Mouse (Mus musculus) forebrain, embryonic 11.5 days (tissue): ENCODE measurements at regions not wholly inside any gene's neighbourhood (a gene's known extent, or its start where the extent isn't known, plus 50 kb on each side); places are given as distances from the start of the nearest gene placed in this dataset.
"Not testable (repeated sequence)": the region's sequence is repeated elsewhere in the genome, so short reads cannot be mapped to it uniquely, and the experiment has no call there.

Experiments used
- ATAC-seq: fragments of 200-750 bp; cut with Nextera tagmentation; replicated peaks from 2 replicates; pipeline ENCODE4 v1.8.0; 2017; ENCODE audit warnings: moderate TSS enrichment; ENCODE audit not compliant: low FRiP score
- DNase-seq: peaks from one replicate; pipeline ENCODE4 v3.0.0-alpha.2; 2017; ENCODE audit warnings: low spot score
- H3K27ac ChIP-seq: fragments of 300-500 bp; sonication (generic); 2 replicates; pipeline ENCODE4 v1.5.1; 2014; ENCODE audit warnings: low read depth, low read length
- H3K27me3 ChIP-seq: fragments of 300-500 bp; sonication (generic); 2 replicates; pipeline ENCODE4 v1.6.1; 2014; ENCODE audit warnings: mild to moderate bottlenecking, low read length, mixed read lengths; ENCODE audit not compliant: control insufficient read depth, insufficient read depth
- H3K36me3 ChIP-seq: fragments of 300-500 bp; sonication (generic); 2 replicates; pipeline ENCODE4 v1.6.1; 2014; ENCODE audit warnings: mild to moderate bottlenecking, low read length, moderate library complexity, mixed read lengths; ENCODE audit not compliant: control insufficient read depth, insufficient read depth
- H3K4me1 ChIP-seq: fragments of 300-500 bp; sonication (generic); replicated peaks from 2 replicates; pipeline ENCODE4 v1.6.1; 2014; ENCODE audit warnings: low read length, mixed read lengths; ENCODE audit not compliant: control insufficient read depth, insufficient read depth
- H3K4me2 ChIP-seq: fragments of 300-500 bp; sonication (generic); 2 replicates; pipeline ENCODE4 v1.6.1; 2014; ENCODE audit warnings: low read depth, mild to moderate bottlenecking, low read length, moderate library complexity, mixed read lengths; ENCODE audit not compliant: severe bottlenecking
- H3K4me3 ChIP-seq: fragments of 300-500 bp; sonication (generic); 2 replicates; pipeline ENCODE4 v1.5.1; 2014; ENCODE audit warnings: low read depth, low read length
- H3K9ac ChIP-seq: fragments of 300-500 bp; sonication (generic); 2 replicates; pipeline ENCODE4 v1.6.1; 2014; ENCODE audit warnings: low read length
- H3K9me3 ChIP-seq: fragments of 300-500 bp; sonication (generic); 2 replicates; pipeline ENCODE4 v1.6.1; 2016; ENCODE audit warnings: low read length, mixed read lengths; ENCODE audit not compliant: control insufficient read depth
- WGBS: fragments of 180-500 bp; shearing (Covaris S2); extraction: QIAGEN DNeasy Blood & Tissue Kit; methylation state at CpG from one replicate; pipeline ENCODE4 v1.1.7; 2014; 5-methylcytosine and 5-hydroxymethylcytosine counted together

DNA sequence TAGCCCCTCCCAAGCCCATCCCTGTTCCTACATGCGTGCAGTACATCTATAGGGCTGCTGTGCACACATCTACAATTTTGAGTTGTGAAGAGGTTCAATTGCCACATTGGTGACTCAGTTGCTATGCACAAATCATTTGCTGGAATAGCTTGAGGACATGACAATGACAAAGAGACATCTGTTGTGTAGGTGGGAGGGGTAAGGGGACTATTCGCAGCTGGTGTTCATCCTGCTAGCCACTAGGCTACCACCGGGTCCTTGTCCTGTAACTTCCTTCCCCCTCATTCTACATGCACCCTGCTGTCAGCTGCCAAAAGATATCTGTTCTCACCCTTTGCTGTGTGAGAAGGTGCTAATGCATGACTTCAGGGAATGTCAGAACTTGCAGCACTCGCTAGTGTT is 1117.7 kb upstream of the Arrdc3 start:
- Histone ChIP-seq H3K4me1 (no peaks in the 10 kb centered on the region), H3K27me3 (no peaks in the 10 kb centered on the region), H3K36me3 (no peaks in the 10 kb centered on the region), H3K4me3 (no peak overlapping the region), H3K4me2 (no peak overlapping the region), H3K9ac (no peak overlapping the region), H3K9me3 (no peaks in the 10 kb centered on the region), H3K27ac (no peak overlapping the region)
- peak; percentile 71 for ATAC-seq
- 27% methylated on average over 4 of the region's 4 CpGs for WGBS
- peak; percentile 45 for DNase-seq

DNA sequence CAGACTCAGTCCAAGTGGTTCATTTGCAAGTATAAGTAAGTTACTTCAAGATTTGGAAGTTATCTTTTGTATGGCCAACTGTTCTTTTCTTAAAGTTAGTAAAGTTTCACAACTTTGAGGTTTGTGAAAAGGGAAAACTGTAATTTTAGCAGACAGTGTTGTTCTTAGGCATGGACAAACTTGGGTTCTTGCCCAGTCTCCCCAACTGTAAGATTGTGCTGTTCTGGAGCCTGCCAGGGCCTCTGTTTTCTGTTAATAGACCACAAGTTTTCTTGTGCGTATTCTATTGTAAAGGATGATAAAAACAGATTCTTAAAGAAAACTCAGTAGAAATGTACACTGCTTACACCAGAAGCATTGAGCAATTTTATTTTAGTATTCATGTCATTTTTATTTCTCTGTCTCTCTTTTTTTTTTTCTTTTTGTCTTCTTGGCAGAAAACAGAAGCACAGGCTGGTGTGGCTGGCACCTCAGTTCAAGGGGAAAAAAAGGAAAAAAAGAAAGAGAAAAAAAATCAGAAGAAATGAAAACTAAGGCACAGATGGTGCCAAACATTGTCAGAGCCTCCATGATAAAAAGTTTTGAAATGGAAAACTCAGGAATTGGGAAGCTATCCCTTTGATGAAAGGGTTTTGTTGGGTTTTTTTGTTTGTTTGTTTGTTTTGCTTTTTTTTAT is 1098.1 kb upstream of the Arrdc3 start:
- Histone ChIP-seq H3K4me3 (no peak overlapping the region), H3K9ac (no peak overlapping the region), H3K36me3 (no peaks in the 10 kb centered on the region), H3K4me1 (no peaks in the 10 kb centered on the region), H3K4me2 (no peak overlapping the region), H3K27ac (no peak overlapping the region), H3K9me3 (no peaks in the 10 kb centered on the region), H3K27me3 (no peaks in the 10 kb centered on the region)
- DNase-seq (no peak), ATAC-seq (no peak)
- 91% methylated on average over 1 of the region's 1 CpGs for WGBS

DNA sequence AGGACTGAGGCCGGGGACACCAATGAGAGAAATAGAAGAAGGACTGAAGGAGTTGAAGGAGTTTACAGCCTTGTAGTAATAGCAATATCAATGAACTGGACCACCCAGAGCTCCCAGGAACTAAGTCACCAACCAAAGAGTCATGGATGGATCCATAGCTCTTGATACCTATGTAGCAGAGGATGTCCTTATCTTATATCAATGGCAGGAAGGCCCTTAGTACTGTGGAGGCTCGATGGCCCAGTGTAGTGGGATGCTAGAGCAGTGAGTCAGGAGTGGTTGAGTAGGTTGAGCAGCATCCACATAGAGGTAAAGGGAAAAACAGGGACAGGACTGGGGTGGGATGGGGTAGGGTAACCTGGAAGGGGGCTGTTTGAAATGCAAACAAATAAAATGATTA is 1081.6 kb upstream of the Arrdc3 start:
- Histone ChIP-seq H3K4me3 (no peak overlapping the region), H3K27ac (no peak overlapping the region), H3K4me1 (no peaks in the 10 kb centered on the region), H3K4me2 (no peak overlapping the region), H3K36me3 (no peaks in the 10 kb centered on the region), H3K27me3 (no peaks in the 10 kb centered on the region), H3K9me3 (no peaks in the 10 kb centered on the region), H3K9ac (no peak overlapping the region)
- DNase-seq (no peak), ATAC-seq (no peak)
- WGBS: 81% methylated on average over 2 of the region's 2 CpGs

DNA sequence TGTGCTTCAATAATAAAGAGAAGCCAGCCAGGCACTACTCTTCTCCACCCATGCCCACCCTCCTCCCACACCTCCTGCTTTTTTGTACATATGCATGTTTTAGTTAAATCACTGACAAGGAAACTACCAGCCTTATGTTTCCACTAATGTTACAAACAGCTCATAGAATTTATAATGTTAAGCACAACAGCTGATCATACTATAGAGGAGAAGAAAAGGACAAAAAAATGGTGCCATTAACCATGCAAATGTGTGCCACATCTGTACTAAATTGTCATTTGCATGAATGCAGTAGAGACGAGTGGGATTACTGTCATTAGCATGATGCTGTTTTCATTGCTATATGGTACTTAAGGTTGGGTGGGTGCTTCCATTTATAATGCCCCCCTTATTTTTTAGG is 1047.6 kb upstream of the Arrdc3 start:
- Histone ChIP-seq H3K9me3 (no peaks in the 10 kb centered on the region), H3K9ac (no peak overlapping the region), H3K4me1 (no peaks in the 10 kb centered on the region), H3K27me3 (no peaks in the 10 kb centered on the region), H3K36me3 (no peaks in the 10 kb centered on the region), H3K4me2 (no peak overlapping the region), H3K4me3 (no peak overlapping the region), H3K27ac (no peak overlapping the region)
- DNase-seq (no peak), ATAC-seq (no peak)
- WGBS: 70% methylated on average over 1 of the region's 1 CpGs

DNA sequence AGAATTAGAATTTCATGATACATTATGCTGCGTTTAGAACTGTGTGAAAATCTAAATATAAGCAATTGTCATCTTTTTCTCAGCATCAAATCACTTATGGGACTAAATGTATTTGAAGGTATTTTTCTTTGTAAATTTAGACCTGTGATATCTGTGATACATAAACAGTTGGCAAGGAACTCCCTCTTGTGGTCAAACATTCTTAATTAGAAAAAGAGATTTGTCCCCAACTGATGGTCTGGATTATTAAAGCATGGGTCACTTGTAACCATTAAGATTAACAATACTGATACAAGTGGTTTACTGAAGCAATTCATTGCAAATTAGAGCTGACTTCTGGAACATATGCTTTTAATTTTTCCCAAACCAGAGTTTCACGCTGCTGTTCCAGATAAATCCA is 1038.4 kb upstream of the Arrdc3 start:
- no peak overlapping the region for H3K9ac ChIP-seq
- ATAC-seq (no peak), DNase-seq (no peak)
- H3K27ac ChIP-seq: no peak overlapping the region
- no peaks in the 10 kb centered on the region for H3K9me3 ChIP-seq
- H3K4me1 ChIP-seq: no peaks in the 10 kb centered on the region
- H3K4me3 ChIP-seq: no peak overlapping the region
- H3K27me3 ChIP-seq: no peaks in the 10 kb centered on the region
- H3K4me2 ChIP-seq: no peak overlapping the region
- WGBS: 52% methylated on average over 2 of the region's 2 CpGs
- no peaks in the 10 kb centered on the region for H3K36me3 ChIP-seq

DNA sequence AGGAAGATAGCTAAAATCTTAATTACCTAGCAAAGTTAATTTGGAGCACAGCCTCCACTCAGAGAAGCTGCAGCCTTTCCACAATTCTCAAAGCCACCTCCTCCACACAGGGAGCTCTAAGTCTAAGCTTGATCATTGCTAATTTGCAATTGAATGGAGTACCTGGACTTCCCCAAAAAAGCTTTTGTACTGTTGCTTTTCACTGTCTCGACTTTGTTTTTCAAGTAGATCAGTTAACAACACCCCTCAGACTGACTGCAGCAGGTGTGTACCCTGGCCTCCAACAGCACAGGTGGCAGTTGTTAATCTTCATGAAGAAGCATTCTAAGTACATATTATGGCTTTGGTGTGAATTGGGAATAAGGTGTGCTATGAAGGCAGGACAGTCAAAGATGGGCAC is 1015.7 kb upstream of the Arrdc3 start:
- not testable (repeated sequence) for H3K4me3 ChIP-seq, H3K9me3 ChIP-seq, H3K4me1 ChIP-seq, ATAC-seq, H3K4me2 ChIP-seq, H3K9ac ChIP-seq, H3K27me3 ChIP-seq, H3K36me3 ChIP-seq, DNase-seq, H3K27ac ChIP-seq
- WGBS: 58% methylated on average over 1 of the region's 1 CpGs

DNA sequence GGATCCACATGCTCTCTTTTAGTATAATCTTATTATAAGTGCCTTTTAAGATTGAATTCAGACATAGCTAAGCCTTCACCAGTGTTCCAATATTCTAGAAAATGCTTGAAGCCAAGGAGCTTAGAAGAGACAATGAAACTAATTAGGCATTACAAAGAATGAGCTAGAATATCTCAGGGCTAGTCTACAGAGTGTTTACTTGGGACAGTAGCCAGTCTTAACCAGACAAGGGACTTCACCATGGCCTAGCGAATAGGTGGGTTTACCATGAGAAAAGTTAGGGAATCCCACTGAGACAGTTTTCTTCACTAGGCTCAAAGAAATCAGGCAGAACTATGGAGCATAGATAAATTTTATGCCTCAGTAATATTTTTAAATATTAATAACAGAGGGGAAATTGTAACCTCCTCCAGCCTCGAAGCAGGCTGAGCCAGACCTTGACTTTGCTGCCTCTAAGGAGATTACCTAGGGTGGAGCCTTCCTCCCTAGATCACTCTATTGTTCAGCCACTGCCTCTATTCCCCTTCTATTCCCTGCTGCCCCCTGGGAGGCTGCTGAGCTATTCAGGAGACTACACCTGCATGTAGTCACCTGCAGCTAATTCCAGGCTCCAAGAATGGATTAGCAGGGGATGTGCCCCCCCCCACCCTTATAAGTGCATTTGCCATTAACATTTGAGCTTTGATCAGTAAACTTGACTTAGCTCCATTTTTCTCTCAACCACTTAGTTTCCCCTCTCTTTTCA is 1014.5 kb upstream of the Arrdc3 start:
- Histone ChIP-seq H3K4me1 (no peaks in the 10 kb centered on the region), H3K4me3 (no peak overlapping the region), H3K36me3 (no peaks in the 10 kb centered on the region), H3K9ac (no peak overlapping the region), H3K27ac (no peak overlapping the region), H3K4me2 (no peak overlapping the region), H3K27me3 (no peaks in the 10 kb centered on the region), H3K9me3 (peaks cover 3% of the 10 kb centered on the region; the same call in 1 of the 2 replicates)
- ATAC-seq: no peak
- 77% methylated on average over 2 of the region's 2 CpGs for WGBS
- DNase-seq: no peak

DNA sequence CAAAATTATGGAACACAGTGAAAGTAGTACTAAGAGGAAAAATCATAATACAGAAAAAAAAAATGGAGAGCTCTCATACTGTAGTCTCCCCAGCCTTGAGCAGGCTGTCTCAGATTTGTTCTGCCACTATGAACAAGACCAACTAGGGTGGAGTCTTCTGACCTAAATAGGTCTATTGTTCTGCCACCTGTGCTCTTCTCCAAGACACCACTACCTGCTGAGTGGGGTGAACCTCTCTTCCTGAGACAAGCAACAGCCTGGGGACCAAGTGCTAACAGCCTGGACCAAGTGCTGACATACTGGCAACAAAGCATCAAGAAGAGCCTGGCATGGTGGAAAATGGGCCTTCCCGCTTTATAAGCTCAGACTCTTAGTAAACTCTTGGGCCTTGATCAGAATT is 1003.0 kb upstream of the Arrdc3 start:
- ATAC-seq: no peak
- 93% methylated on average over 1 of the region's 1 CpGs for WGBS
- DNase-seq: no peak

DNA sequence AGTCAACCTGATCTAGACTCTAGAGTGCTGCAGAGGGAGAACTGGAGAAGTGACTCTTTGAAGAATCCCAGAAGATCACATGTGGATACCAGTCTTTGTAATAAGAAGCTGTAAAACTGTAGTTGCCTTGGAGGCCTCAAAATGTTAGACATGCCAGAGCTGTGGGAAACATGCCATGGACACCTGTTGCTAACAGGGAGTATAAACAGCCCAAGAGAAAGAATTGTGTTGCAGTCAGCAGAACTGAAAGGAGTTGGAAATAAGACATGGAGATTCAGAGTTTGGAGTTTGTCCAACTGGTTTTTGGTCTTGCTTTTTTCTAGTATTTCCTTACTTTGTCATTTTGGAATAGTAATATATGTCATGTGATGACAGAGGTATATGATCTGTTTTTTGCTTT is 997.2 kb upstream of the Arrdc3 start:
- no peak for DNase-seq
- Histone ChIP-seq H3K27me3 (no peaks in the 10 kb centered on the region), H3K9ac (no peak overlapping the region), H3K4me2 (no peak overlapping the region), H3K4me3 (no peak overlapping the region), H3K4me1 (no peaks in the 10 kb centered on the region), H3K36me3 (no peaks in the 10 kb centered on the region), H3K27ac (no peak overlapping the region), H3K9me3 (no peaks in the 10 kb centered on the region)
- no peak for ATAC-seq

More for the DNA sequence above, 1003.0 kb upstream of the Arrdc3 start:
- no peak overlapping the region for H3K4me2 ChIP-seq
- no peaks in the 10 kb centered on the region for H3K27me3 ChIP-seq
- no peaks in the 10 kb centered on the region for H3K4me1 ChIP-seq
- H3K9ac ChIP-seq: no peak overlapping the region
- H3K27ac ChIP-seq: no peak overlapping the region
- H3K4me3 ChIP-seq: no peak overlapping the region
- H3K36me3 ChIP-seq: no peaks in the 10 kb centered on the region
- H3K9me3 ChIP-seq: no peaks in the 10 kb centered on the region
